Mouse (Mus musculus) intestine, embryonic 16.5 days (tissue): Measurements from ENCODE around the gene Il11ra1. TPM values are rescaled to one million over a fixed set of nuclear protein-coding genes. Genes with fewer than 3 reads are reported as not detected.

Source experiments
- ATAC-seq: fragments of 200-750 bp; cut with Nextera tagmentation; 2 replicates; pipeline ENCODE4 v1.8.0; 2017; ENCODE audit warnings: moderate TSS enrichment, moderate library complexity
- H3K27ac ChIP-seq: fragments of 300-500 bp; sonication (generic); 2 replicates; pipeline ENCODE4 v1.5.1; 2014; ENCODE audit warnings: mild to moderate bottlenecking, low read length
- H3K27me3 ChIP-seq: fragments of 300-500 bp; sonication (generic); replicated peaks from 2 replicates; pipeline ENCODE4 v1.6.1; 2014; ENCODE audit warnings: low read length, control low read depth, mixed read lengths; ENCODE audit not compliant: control insufficient read depth, insufficient read depth
- H3K36me3 ChIP-seq: fragments of 300-500 bp; sonication (generic); 2 replicates; pipeline ENCODE4 v1.6.1; 2014; ENCODE audit warnings: low read length, control low read depth; ENCODE audit not compliant: control insufficient read depth, insufficient read depth
- H3K4me1 ChIP-seq: fragments of 300-500 bp; sonication (generic); 2 replicates; pipeline ENCODE4 v1.6.1; 2014; ENCODE audit warnings: low read length, control low read depth, mixed read lengths; ENCODE audit not compliant: control insufficient read depth, insufficient read depth
- H3K4me2 ChIP-seq: fragments of 300-500 bp; sonication (generic); 2 replicates; pipeline ENCODE4 v1.6.1; 2014; ENCODE audit warnings: low read depth, low read length, control low read depth
- H3K4me3 ChIP-seq: fragments of 300-500 bp; sonication (generic); 2 replicates; pipeline ENCODE4 v1.5.1; 2014; ENCODE audit warnings: mild to moderate bottlenecking, low read length
- H3K9ac ChIP-seq: fragments of 300-500 bp; sonication (generic); 2 replicates; pipeline ENCODE4 v1.6.1; 2014; ENCODE audit warnings: low read depth, low read length
- H3K9me3 ChIP-seq: fragments of 300-500 bp; sonication (generic); 2 replicates; pipeline ENCODE4 v1.6.1; 2016; ENCODE audit warnings: low read length, control low read depth; ENCODE audit not compliant: control insufficient read depth
- whole genome bisulfite sequencing: fragments of 180-500 bp; shearing (Covaris S2); extraction: QIAGEN DNeasy Blood & Tissue Kit; methylation state at CpG from one replicate; pipeline ENCODE4 v1.1.7; 2014; 5-methylcytosine and 5-hydroxymethylcytosine counted together
- polyA plus RNA-seq: library from polyadenylated mRNA; unstranded; fragments of >200 nt; fragmentation: Nextera tagmentation; extraction: Ambion mirVana; gene quantifications from 2 replicates; pipeline ENCODE4 v1.2.1, GENCODE M21; 2015

The Il11ra1 gene
- polyA plus RNA-seq, 1 experiment from 2014 or later: 125 TPM

DNA sequence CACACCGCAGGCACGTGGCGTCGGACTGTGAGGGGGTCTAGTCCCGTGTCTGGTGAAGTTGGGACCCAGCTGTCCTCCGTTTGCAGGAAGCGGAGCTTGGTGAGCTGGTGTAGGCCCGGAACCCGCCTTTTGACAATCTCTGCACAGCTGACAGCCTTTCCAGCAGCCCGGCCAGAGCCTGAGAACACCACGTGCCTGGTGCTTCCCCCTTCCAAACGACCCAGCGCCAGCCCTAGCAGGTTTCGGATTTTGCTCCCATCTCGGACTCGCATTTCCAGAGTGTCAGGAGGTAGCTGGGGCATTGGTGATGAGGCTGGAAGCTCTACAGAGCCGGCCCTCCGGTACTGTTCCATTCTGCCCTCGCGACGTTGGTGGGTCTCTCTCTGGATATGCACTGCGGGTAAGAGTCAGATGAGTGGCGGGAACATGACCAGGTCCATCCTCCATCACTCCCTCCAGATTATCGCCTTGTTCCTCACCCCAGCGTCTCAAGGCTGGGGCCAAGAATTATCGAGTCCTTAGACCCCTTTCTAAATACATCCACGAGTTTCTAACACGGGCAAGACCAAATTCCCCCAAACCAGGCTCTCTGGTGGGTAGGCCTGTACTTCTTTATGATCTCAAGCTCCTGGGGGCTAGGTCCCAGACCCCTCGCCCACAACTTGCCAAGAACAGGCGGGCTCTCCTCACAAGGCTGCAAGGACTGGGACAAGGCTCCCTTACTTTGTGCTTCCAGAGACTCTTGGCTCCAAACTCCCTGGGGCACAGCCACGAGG lies 12.8 kb downstream of the Il11ra1 start:
- no peaks in the 10 kb centered on the region for H3K9me3 ChIP-seq
- ATAC-seq: peak; percentile 36
- peak overlapping the region; percentile 77 for H3K4me3 ChIP-seq
- H3K27me3 ChIP-seq: no peaks in the 10 kb centered on the region
- no peaks in the 10 kb centered on the region; the same call in 1 of the 2 replicates for H3K36me3 ChIP-seq
- H3K9ac ChIP-seq: peak overlapping the region; percentile 95
- 36% methylated on average over 31 of the region's 31 CpGs for WGBS
- H3K4me2 ChIP-seq: peak overlapping the region; percentile 88
- peaks cover 16% of the 10 kb centered on the region for H3K4me1 ChIP-seq
- H3K27ac ChIP-seq: peak overlapping the region; percentile 55; the same call in 1 of the 2 replicates

DNA sequence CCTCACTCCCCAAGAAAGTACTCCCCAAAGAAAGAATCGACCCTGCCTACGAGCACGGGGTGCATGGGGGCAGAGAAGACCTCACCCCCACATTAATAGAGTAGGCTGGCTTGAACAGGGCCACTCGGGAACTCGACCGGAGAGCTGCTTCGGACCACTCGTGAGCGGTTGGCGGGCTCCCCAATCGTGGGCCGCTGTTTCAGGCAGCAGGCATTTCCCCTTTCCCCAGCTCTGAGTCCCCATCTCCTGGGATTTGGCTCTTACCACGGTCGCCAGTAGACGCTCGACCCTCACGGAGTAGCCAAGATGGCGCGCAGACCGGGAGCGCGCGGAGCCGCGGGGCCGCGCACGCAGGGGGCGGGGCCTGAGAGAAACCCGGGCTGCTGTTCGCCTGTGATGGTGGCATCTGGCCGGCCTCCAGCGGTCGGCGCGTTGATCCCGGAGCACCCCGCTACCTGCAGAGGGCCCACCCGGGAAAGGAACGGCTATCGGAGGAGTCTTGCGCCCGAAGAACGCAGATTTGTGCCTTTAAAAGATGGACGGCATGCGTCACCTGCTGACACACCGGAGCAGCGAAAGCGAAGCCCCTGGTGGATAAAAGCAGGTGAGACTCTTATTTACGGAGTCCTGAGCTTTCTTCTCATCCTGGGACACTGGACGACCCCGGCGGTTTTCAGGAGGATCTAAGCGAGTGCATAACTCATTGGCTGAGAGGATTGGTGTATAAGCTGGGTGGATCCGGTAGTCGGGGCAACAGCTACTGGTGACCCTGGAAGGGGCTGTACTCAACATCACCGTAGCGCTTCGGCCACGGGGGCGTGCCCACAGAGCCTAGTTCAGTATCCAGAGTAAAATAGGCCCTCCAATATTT lies 13.6 kb downstream of the Il11ra1 start, which contains the start of gene Rpp25l:
TSS of gene Rpp25l (minus strand) at position 338 of the 871 bp plus-strand sequence.
- Histone ChIP-seq H3K9ac (peak within 1 kb of the TSS; percentile 95), H3K4me1 (peaks cover 16% of the 10 kb centered on the region), H3K36me3 (peaks cover under 1% of the 10 kb centered on the region; the same call in 1 of the 2 replicates), H3K27ac (peak within 1 kb of the TSS; percentile 55), H3K27me3 (no peaks in the 10 kb centered on the region), H3K9me3 (no peaks in the 10 kb centered on the region), H3K4me3 (peak within 1 kb of the TSS; percentile 77), H3K4me2 (peak within 1 kb of the TSS; percentile 93)
- under 1% methylated on average over 61 of the region's 61 CpGs for WGBS
- peak; percentile 78 for ATAC-seq

DNA sequence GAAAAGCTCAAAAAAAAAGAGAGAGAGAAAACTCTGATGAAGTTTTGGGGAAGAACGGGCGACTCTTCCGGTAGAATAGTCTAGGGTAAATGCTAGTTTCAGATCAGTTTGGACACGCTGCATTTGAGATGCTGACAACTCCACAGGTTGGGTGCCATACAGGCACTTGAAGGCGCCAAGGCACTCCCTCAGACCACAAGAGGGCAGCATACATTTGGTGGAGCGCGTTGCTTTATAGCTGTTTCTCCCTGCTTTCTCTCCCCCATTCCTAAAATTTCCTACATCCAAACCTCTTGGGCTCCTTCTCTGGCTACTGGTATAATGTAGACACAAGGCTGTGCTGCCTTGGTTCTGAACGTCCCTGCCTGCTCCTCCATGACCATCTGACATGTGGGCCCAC lies 14.5 kb downstream of the Il11ra1 start:
- no peak overlapping the region for H3K27ac ChIP-seq
- H3K9ac ChIP-seq: 0 out of 2 replicates have a peak overlapping the region, but pooled peaks have one; percentile 95
- no peaks in the 10 kb centered on the region for H3K27me3 ChIP-seq
- H3K4me2 ChIP-seq: peak overlapping the region; percentile 93
- WGBS: 18% methylated on average over 8 of the region's 8 CpGs
- peaks cover 6% of the 10 kb centered on the region; the same call in 1 of the 2 replicates for H3K36me3 ChIP-seq
- H3K4me3 ChIP-seq: no peak overlapping the region; the same call in 1 of the 2 replicates
- peak; percentile 26; the same call in 1 of the 2 replicates for ATAC-seq
- H3K9me3 ChIP-seq: no peaks in the 10 kb centered on the region
- H3K4me1 ChIP-seq: peaks cover 16% of the 10 kb centered on the region

DNA sequence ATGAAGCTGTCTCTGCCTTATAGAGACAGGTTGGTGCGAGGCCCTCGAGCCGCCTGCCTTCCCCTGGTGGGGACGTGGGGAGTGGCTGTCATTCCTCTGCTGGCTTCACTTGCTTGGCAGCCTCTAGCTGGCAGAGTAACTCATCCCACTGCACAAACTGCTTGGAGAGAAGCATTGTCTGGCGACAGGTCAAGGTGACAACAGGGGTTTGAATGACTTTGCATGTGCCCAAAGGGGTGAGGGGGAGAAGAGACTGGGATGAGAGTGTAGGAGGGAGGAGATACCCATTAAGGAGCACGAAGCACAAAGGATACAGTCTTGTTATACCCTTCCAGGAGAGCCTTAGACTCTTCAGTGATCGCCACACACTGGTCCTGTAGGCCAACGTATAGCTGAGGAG lies 15.3 kb downstream of the Il11ra1 start:
- Histone ChIP-seq H3K27ac (no peak overlapping the region), H3K4me1 (peaks cover 16% of the 10 kb centered on the region), H3K27me3 (no peaks in the 10 kb centered on the region), H3K4me2 (no peak overlapping the region), H3K9ac (no peak overlapping the region), H3K4me3 (no peak overlapping the region), H3K36me3 (peaks cover 8% of the 10 kb centered on the region), H3K9me3 (no peaks in the 10 kb centered on the region)
- 77% methylated on average over 8 of the region's 8 CpGs for WGBS
- no peak for ATAC-seq

DNA sequence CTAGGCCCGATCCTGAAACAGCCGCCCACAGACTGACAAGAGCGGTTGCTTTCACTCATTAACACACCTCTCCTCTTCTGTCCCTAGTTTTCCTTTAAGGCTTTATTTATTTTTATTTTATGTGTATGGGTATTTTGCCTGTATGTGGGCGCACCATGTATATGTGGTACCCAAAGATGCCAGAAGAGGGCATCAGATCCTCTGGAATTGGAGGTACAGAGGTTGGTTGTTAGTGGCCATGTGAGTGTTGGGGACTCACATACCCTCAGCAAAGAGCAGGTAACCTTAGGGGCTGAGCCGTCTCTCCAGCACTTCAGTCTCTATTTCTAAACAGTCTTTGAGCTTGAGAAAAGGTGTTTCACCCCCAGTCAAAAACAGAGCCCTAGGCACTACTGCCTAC lies 15.8 kb downstream of the Il11ra1 start:
- WGBS: 82% methylated on average over 5 of the region's 5 CpGs
- Histone ChIP-seq H3K4me3 (no peak overlapping the region), H3K27me3 (no peaks in the 10 kb centered on the region), H3K4me1 (peaks cover 16% of the 10 kb centered on the region), H3K9ac (no peak overlapping the region), H3K27ac (no peak overlapping the region), H3K36me3 (peaks cover 9% of the 10 kb centered on the region), H3K4me2 (no peak overlapping the region), H3K9me3 (no peaks in the 10 kb centered on the region)
- no peak for ATAC-seq

DNA sequence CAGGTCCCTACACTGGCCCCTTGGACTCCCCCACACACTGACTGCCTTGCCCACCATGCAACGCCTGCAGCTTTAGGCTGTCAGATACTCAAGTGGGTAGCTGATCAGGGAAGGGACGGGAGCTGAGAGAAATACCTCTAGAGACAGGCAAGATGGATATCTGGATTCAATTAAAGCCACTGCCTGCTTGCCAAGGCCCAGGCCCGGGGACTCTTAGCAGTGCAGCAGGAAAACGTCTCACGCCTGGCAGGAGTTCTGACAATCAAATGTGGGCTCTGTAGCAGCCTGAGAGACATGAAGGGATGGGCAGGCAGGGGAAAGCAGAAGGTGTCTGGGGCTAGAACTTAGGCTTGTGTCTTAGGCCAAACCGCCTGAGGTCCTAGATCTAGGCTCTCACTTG lies 17.0 kb downstream of the Il11ra1 start:
- Histone ChIP-seq H3K4me3 (no peak overlapping the region), H3K36me3 (peaks cover 9% of the 10 kb centered on the region), H3K9me3 (no peaks in the 10 kb centered on the region), H3K27me3 (no peaks in the 10 kb centered on the region), H3K4me2 (no peak overlapping the region), H3K9ac (no peak overlapping the region), H3K4me1 (peaks cover 17% of the 10 kb centered on the region), H3K27ac (no peak overlapping the region)
- 64% methylated on average over 6 of the region's 6 CpGs for WGBS
- ATAC-seq: no peak

DNA sequence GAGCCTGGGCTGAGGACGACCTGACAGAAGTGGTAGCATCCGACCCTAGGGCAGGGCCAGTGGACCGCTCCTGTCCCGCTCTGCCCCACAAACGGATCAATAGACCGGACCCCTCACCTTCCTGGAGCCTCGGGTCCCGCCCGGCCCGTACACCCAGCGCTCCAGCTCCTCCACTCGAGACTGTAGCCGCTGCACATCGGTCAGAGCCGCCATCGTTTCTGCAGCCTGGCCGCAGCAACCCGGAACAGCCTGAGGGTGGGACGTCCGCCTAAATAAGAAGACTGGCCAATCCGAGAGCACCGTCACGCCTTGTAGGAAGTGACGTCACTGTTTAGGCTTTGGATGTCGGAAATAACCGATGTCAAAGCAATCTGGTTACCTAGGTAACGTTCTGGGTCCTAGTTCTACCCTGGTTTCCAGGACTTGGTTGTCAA lies 23.1 kb downstream of the Il11ra1 start, which contains the start of gene Dctn3:
TSS of gene Dctn3 (minus strand) at position 253 of the 434 bp plus-strand sequence.
- Histone ChIP-seq H3K4me3 (peak within 1 kb of the TSS; percentile 88), H3K27me3 (peaks cover 39% of the 10 kb centered on the region), H3K9me3 (no peaks in the 10 kb centered on the region), H3K4me1 (peaks cover 15% of the 10 kb centered on the region), H3K9ac (peak within 1 kb of the TSS; percentile 92), H3K36me3 (peaks cover 9% of the 10 kb centered on the region), H3K4me2 (peak within 1 kb of the TSS; percentile 58), H3K27ac (no peak within 1 kb of the TSS)
- ATAC-seq: peak; percentile 97
- under 1% methylated on average over 27 of the region's 27 CpGs for WGBS

DNA sequence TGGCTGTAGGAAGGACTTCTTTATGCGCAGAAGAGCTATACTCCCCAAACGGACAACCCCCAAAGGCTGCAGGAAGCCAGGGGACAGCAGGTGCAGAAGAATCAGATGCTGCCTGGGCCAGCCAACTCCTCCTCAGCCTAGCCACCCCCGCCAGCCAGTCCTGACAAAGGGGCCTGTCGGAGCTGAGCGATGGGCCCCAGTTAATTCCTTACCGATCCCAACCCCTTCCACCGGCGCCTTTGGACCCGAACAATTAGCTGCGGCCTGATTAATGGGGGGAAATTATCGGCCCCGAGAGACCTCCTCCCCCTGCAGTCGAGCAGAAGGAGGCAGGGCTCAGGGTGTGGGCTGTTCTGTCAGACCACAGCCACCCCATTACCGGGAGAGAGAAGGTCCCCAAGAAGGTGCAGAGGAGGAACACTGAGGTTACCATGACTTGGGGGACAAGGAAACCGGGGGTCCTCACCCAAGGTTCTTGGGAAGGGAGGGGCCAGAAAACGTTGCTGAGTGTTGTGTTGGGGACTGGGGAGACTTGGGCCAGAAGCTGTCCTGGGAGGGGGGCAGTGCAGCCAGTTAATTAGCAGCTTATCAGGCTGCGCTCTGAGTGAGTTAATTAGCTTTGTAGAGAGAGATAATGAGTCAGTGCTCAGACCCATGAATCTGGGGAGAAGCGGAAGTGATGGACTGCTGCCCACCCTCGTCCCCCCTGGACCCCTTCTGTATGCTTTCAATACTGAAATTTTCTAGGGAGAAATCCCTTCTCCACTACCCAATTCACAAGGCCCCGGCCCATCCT lies 27.2 kb downstream of the Il11ra1 start:
- 15% methylated on average over 19 of the region's 20 CpGs for WGBS
- H3K27me3 ChIP-seq: peaks cover 72% of the 10 kb centered on the region
- no peak overlapping the region for H3K4me3 ChIP-seq
- no peaks in the 10 kb centered on the region for H3K36me3 ChIP-seq
- H3K4me1 ChIP-seq: peaks cover 13% of the 10 kb centered on the region
- H3K9me3 ChIP-seq: no peaks in the 10 kb centered on the region
- H3K4me2 ChIP-seq: no peak overlapping the region
- no peak for ATAC-seq
- H3K9ac ChIP-seq: no peak overlapping the region
- H3K27ac ChIP-seq: no peak overlapping the region
